Mouse (Mus musculus): ENCODE results near the gene Prg2. TPM values are rescaled to one million over a fixed set of nuclear protein-coding genes. Genes with fewer than 3 reads are reported as not detected.

The Prg2 gene
- total and polyA plus RNA-seq, 3 experiments, result 0.17 to 0.42 TPM; not detected in 1

DNA sequence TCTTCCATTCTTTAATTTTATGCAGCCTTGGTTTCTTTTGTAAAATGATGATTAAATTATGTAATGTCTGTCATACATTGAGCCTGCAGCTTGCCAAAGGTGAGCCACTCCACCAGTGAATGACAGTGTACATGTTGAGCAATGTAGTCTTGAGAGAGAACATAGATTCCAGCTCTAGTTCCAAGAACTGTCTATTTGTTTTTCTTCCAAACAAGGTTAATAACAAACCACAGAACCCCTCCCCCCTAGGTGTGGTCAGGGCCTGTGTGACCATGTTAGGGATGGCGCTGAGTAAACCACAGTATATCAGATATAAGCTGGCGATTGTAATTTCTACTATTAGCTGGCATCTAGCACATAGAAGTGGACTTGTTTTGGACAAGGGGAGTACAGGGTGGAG is 16.1 kb downstream of the Prg2 start:
- Histone ChIP-seq H3K4me1 (ENCODE audit: control insufficient read depth in 1 of 2, insufficient read depth in 2 of 2, low read length in 2 of 2) (peaks cover 0 to 9% of the 10 kb centered on the region in 2 experiments; a peak in 3 of 4 replicates), H3K4me3 (ENCODE audit: control insufficient read depth in 1 of 2, insufficient read depth in 1 of 2, low read depth in 2 of 2, low read length in 2 of 2) (no peak overlapping the region), H3K79me2 (ENCODE audit: control insufficient read depth, insufficient read depth, low read length, poor library complexity) (no peaks in the 10 kb centered on the region), H3K36me3 (ENCODE audit: control insufficient read depth in 1 of 2, insufficient read depth in 2 of 2, low read length in 2 of 2) (no peaks in the 10 kb centered on the region), H3K9ac (ENCODE audit: control insufficient read depth, low read depth, low read length, poor library complexity, severe bottlenecking) (no peak overlapping the region), H3K9me3 (replicated peaks; ENCODE audit: insufficient read depth, low read length) (no peaks in the 10 kb centered on the region), H3K27ac (ENCODE audit: control insufficient read depth, low read depth, low read length) (no peak overlapping the region), H3K27me3 (ENCODE audit: control insufficient read depth in 1 of 2, insufficient read depth in 2 of 2, low read length in 2 of 2) (no peaks in the 10 kb centered on the region; a peak in 1 of 4 replicates)
- TF ChIP-seq JUND (IDR thresholded peaks at IDR 0.05; ENCODE audit: low read depth, low read length) (no peak), HCFC1 (IDR thresholded peaks at IDR 0.05; ENCODE audit: low read depth, low read length) (no peak), USF1 (IDR thresholded peaks at IDR 0.05; ENCODE audit: low read depth, low read length) (no peak), POLR2A (IDR thresholded peaks at IDR 0.05; ENCODE audit: control insufficient read depth in 1 of 2, insufficient read depth in 1 of 2, low read depth in 1 of 2, low read length in 2 of 2, poor library complexity in 1 of 2) (no peak), SMC3 (IDR thresholded peaks at IDR 0.05; ENCODE audit: low read depth, low read length) (no peak), POLR2AphosphoS5 (IDR thresholded peaks at IDR 0.05; ENCODE audit: borderline replicate concordance, low read depth, low read length) (no peak), NELFE (IDR thresholded peaks at IDR 0.05; ENCODE audit: low read depth, low read length) (no peak), E2F4 (IDR thresholded peaks at IDR 0.05; ENCODE audit: borderline replicate concordance, low read depth, low read length) (no peak), ZNF384 (IDR thresholded peaks at IDR 0.05; ENCODE audit: low read depth, low read length) (no peak), TBP (IDR thresholded peaks at IDR 0.05; ENCODE audit: low read depth, low read length) (no peak), CHD1 (IDR thresholded peaks at IDR 0.05; ENCODE audit: low read depth, low read length) (no peak), USF2 (IDR thresholded peaks at IDR 0.05; ENCODE audit: borderline replicate concordance in 1 of 2, insufficient read depth in 1 of 2, low read depth in 1 of 2, low read length in 2 of 2) (no peak), GATA1 (IDR thresholded peaks at IDR 0.05; ENCODE audit: low read depth, low read length) (no peak), ZMIZ1 (IDR thresholded peaks at IDR 0.05; ENCODE audit: low read depth, low read length) (no peak), TCF12 (IDR thresholded peaks at IDR 0.05; ENCODE audit: low read depth, low read length) (no peak), MAFK (IDR thresholded peaks at IDR 0.05; ENCODE audit: borderline replicate concordance, low read depth, low read length) (no peak), NRF1 (IDR thresholded peaks at IDR 0.05; ENCODE audit: insufficient read depth, low read depth, low read length, poor library complexity, severe bottlenecking) (no peak), MEF2A (IDR thresholded peaks at IDR 0.05; ENCODE audit: extremely low read depth, insufficient replicate concordance, low read depth, low read length, poor library complexity, severe bottlenecking) (no peak), RCOR1 (IDR thresholded peaks at IDR 0.05; ENCODE audit: low read depth, low read length) (no peak), POLR2AphosphoS2 (IDR thresholded peaks at IDR 0.05; ENCODE audit: low read length) (no peak)
- no peak for DNase-seq (ENCODE audit: low read depth, low spot score)

Measured in MEL (cell line).